Mouse (Mus musculus): ENCODE data around the gene Apeh. TPM values are rescaled to one million over a fixed set of nuclear protein-coding genes. Genes with fewer than 3 reads are reported as not detected.

Gene Apeh
- 40.2 TPM for polyA plus RNA-seq (2014; fragmentation: Illumina TruSeq; extraction: RNeasy Lipid Tissue Mini Kit (QIAGEN cat#74804); ENCODE audit: low read depth, low replicate concordance)

GRCm38 (mm10) chr9:108094184-108094941 lies at the start of gene Apeh:
Apeh (minus strand) TSS chr9:108094606.

GRCm38 (mm10) chr9:108082988-108083431 lies 11.4 kb downstream of the Apeh start, which contains the start of gene Rnf123:
Rnf123 (minus strand) TSS chr9:108083346.

GRCm38 (mm10) chr9:108080168-108080567 lies 14.2 kb downstream of the Apeh start, which contains the start of gene Mst1:
Mst1 (plus strand) TSS chr9:108080436.

GRCm38 (mm10) chr9:108052885-108053664 lies 41.3 kb downstream of the Apeh start, which contains the start of gene Amigo3:
Amigo3 (plus strand) TSS chr9:108053159.

GRCm38 (mm10) chr9:108049016-108049455 lies 45.4 kb downstream of the Apeh start, which contains the start of gene Gmppb:
Gmppb (plus strand) TSS chr9:108049242.

Other genes starting within 250 kb of the Apeh start
- gene Rbm6, start 221.4 kb downstream of the Apeh start, polyA plus RNA-seq (2014; fragmentation: Illumina TruSeq; extraction: RNeasy Lipid Tissue Mini Kit (QIAGEN cat#74804); ENCODE audit: low read depth, low replicate concordance): 106 TPM
- gene Mon1a, start 206.5 kb downstream of the Apeh start, polyA plus RNA-seq (2014; fragmentation: Illumina TruSeq; extraction: RNeasy Lipid Tissue Mini Kit (QIAGEN cat#74804); ENCODE audit: low read depth, low replicate concordance): 0.35 TPM
- 0.93 TPM for gene Mst1r, start 187.7 kb downstream of the Apeh start, polyA plus RNA-seq (2014; fragmentation: Illumina TruSeq; extraction: RNeasy Lipid Tissue Mini Kit (QIAGEN cat#74804); ENCODE audit: low read depth, low replicate concordance)
- not detected for gene Actl11, start 166.1 kb downstream of the Apeh start, polyA plus RNA-seq (2014; fragmentation: Illumina TruSeq; extraction: RNeasy Lipid Tissue Mini Kit (QIAGEN cat#74804); ENCODE audit: low read depth, low replicate concordance)
- gene Camkv, start 158.9 kb downstream of the Apeh start, polyA plus RNA-seq (2014; fragmentation: Illumina TruSeq; extraction: RNeasy Lipid Tissue Mini Kit (QIAGEN cat#74804); ENCODE audit: low read depth, low replicate concordance): 0.64 TPM
- gene Traip, start 144.5 kb downstream of the Apeh start, polyA plus RNA-seq (2014; fragmentation: Illumina TruSeq; extraction: RNeasy Lipid Tissue Mini Kit (QIAGEN cat#74804); ENCODE audit: low read depth, low replicate concordance): not detected
- 2.0 TPM for gene Uba7, start 119.1 kb downstream of the Apeh start, polyA plus RNA-seq (2014; fragmentation: Illumina TruSeq; extraction: RNeasy Lipid Tissue Mini Kit (QIAGEN cat#74804); ENCODE audit: low read depth, low replicate concordance)
- gene Gm20661, start 111.5 kb downstream of the Apeh start, polyA plus RNA-seq (2014; fragmentation: Illumina TruSeq; extraction: RNeasy Lipid Tissue Mini Kit (QIAGEN cat#74804); ENCODE audit: low read depth, low replicate concordance): not detected
- not detected for gene Inka1, start 108.7 kb downstream of the Apeh start, polyA plus RNA-seq (2014; fragmentation: Illumina TruSeq; extraction: RNeasy Lipid Tissue Mini Kit (QIAGEN cat#74804); ENCODE audit: low read depth, low replicate concordance)
- gene Cdhr4, start 102.1 kb downstream of the Apeh start, polyA plus RNA-seq (2014; fragmentation: Illumina TruSeq; extraction: RNeasy Lipid Tissue Mini Kit (QIAGEN cat#74804); ENCODE audit: low read depth, low replicate concordance): not detected
- not detected for gene Gm20662, start 98.3 kb downstream of the Apeh start, polyA plus RNA-seq (2014; fragmentation: Illumina TruSeq; extraction: RNeasy Lipid Tissue Mini Kit (QIAGEN cat#74804); ENCODE audit: low read depth, low replicate concordance)
- gene Ip6k1, start 92.1 kb downstream of the Apeh start, polyA plus RNA-seq (2014; fragmentation: Illumina TruSeq; extraction: RNeasy Lipid Tissue Mini Kit (QIAGEN cat#74804); ENCODE audit: low read depth, low replicate concordance): 27.1 TPM
- gene Gmppb, start 45.4 kb downstream of the Apeh start, polyA plus RNA-seq (2014; fragmentation: Illumina TruSeq; extraction: RNeasy Lipid Tissue Mini Kit (QIAGEN cat#74804); ENCODE audit: low read depth, low replicate concordance): 0.64 TPM
- gene Amigo3, start 41.4 kb downstream of the Apeh start, polyA plus RNA-seq (2014; fragmentation: Illumina TruSeq; extraction: RNeasy Lipid Tissue Mini Kit (QIAGEN cat#74804); ENCODE audit: low read depth, low replicate concordance): 0.23 TPM
- not detected for gene Mst1, start 14.2 kb downstream of the Apeh start, polyA plus RNA-seq (2014; fragmentation: Illumina TruSeq; extraction: RNeasy Lipid Tissue Mini Kit (QIAGEN cat#74804); ENCODE audit: low read depth, low replicate concordance)
- 0.99 TPM for gene Rnf123, start 11.3 kb downstream of the Apeh start, polyA plus RNA-seq (2014; fragmentation: Illumina TruSeq; extraction: RNeasy Lipid Tissue Mini Kit (QIAGEN cat#74804); ENCODE audit: low read depth, low replicate concordance)
- gene Bsn, start 95.8 kb upstream of the Apeh start, polyA plus RNA-seq (2014; fragmentation: Illumina TruSeq; extraction: RNeasy Lipid Tissue Mini Kit (QIAGEN cat#74804); ENCODE audit: low read depth, low replicate concordance): 0.35 TPM
- 56.8 TPM for gene Dag1, start 169.4 kb upstream of the Apeh start, polyA plus RNA-seq (2014; fragmentation: Illumina TruSeq; extraction: RNeasy Lipid Tissue Mini Kit (QIAGEN cat#74804); ENCODE audit: low read depth, low replicate concordance)
- gene Nicn1, start 195.8 kb upstream of the Apeh start, polyA plus RNA-seq (2014; fragmentation: Illumina TruSeq; extraction: RNeasy Lipid Tissue Mini Kit (QIAGEN cat#74804); ENCODE audit: low read depth, low replicate concordance): 27.2 TPM
- 0.82 TPM for gene Amt, start 202.2 kb upstream of the Apeh start, polyA plus RNA-seq (2014; fragmentation: Illumina TruSeq; extraction: RNeasy Lipid Tissue Mini Kit (QIAGEN cat#74804); ENCODE audit: low read depth, low replicate concordance)
- gene Rhoa, start 211.5 kb upstream of the Apeh start, polyA plus RNA-seq (2014; fragmentation: Illumina TruSeq; extraction: RNeasy Lipid Tissue Mini Kit (QIAGEN cat#74804); ENCODE audit: low read depth, low replicate concordance): 620 TPM
- gene Tcta, start 211.6 kb upstream of the Apeh start, polyA plus RNA-seq (2014; fragmentation: Illumina TruSeq; extraction: RNeasy Lipid Tissue Mini Kit (QIAGEN cat#74804); ENCODE audit: low read depth, low replicate concordance): 17.1 TPM
- 21.4 TPM for gene Gpx1, start 244.3 kb upstream of the Apeh start, polyA plus RNA-seq (2014; fragmentation: Illumina TruSeq; extraction: RNeasy Lipid Tissue Mini Kit (QIAGEN cat#74804); ENCODE audit: low read depth, low replicate concordance)

Data from adrenal gland, adult 10 weeks (tissue).